Mouse (Mus musculus) kidney, postnatal 0 days (tissue): ENCODE results near the gene Amz2. TPM values are rescaled to one million over a fixed set of nuclear protein-coding genes. Genes with fewer than 3 reads are reported as not detected.
"Not testable (repeated sequence)": the region's sequence is repeated elsewhere in the genome, so short reads cannot be mapped to it uniquely, and the experiment has no call there.

Experiments used
- ATAC-seq: fragments of 200-750 bp; cut with Nextera tagmentation; replicated peaks from 2 replicates; pipeline ENCODE4 v1.8.0; 2017; ENCODE audit warnings: low read depth, moderate number of reproducible peaks, moderate TSS enrichment, moderate library complexity; ENCODE audit not compliant: low FRiP score
- DNase-seq: peaks from one replicate; pipeline ENCODE4 v3.0.0-alpha.2; 2016; ENCODE audit warnings: low spot score
- H3K27ac ChIP-seq: fragments of 300-500 bp; sonication (generic); 2 replicates; pipeline ENCODE4 v1.5.1; 2014; ENCODE audit warnings: mild to moderate bottlenecking
- H3K27me3 ChIP-seq: fragments of 300-500 bp; sonication (generic); 2 replicates; pipeline ENCODE4 v1.6.1; 2014; ENCODE audit warnings: low read length, mixed read lengths; ENCODE audit not compliant: insufficient read depth
- H3K36me3 ChIP-seq: fragments of 300-500 bp; sonication (generic); 2 replicates; pipeline ENCODE4 v1.6.1; 2014; ENCODE audit warnings: low read length, mixed read lengths; ENCODE audit not compliant: insufficient read depth
- H3K4me1 ChIP-seq: fragments of 300-500 bp; sonication (generic); replicated peaks from 2 replicates; pipeline ENCODE4 v1.6.1; 2014; ENCODE audit warnings: antibody characterized with exemption, low read length, mixed read lengths; ENCODE audit not compliant: insufficient read depth
- H3K4me2 ChIP-seq: fragments of 300-500 bp; sonication (generic); 2 replicates; pipeline ENCODE4 v1.6.1; 2014; ENCODE audit warnings: mild to moderate bottlenecking, low read length, moderate library complexity, mixed read lengths
- H3K4me3 ChIP-seq: fragments of 300-500 bp; sonication (generic); replicated peaks from 2 replicates; pipeline ENCODE4 v1.5.1; 2014; ENCODE audit warnings: low read depth, low read length
- H3K9ac ChIP-seq: fragments of 300-500 bp; sonication (generic); 2 replicates; pipeline ENCODE4 v1.6.1; 2014; ENCODE audit warnings: low read depth, low read length
- H3K9me3 ChIP-seq: fragments of 300-500 bp; sonication (generic); replicated peaks from 2 replicates; pipeline ENCODE4 v1.6.1; 2016; ENCODE audit warnings: low read length, inconsistent platforms, mixed read lengths
- CTCF ChIP-seq: IDR thresholded peaks from 2 replicates; pipeline ENCODE4 v1.5.1; 2016; ENCODE audit warnings: antibody characterized with exemption, low read depth, mild to moderate bottlenecking, moderate library complexity
- WGBS: fragments of 180-500 bp; shearing (Covaris S2); extraction: QIAGEN DNeasy Blood & Tissue Kit; methylation state at CpG from one replicate; pipeline ENCODE4 v1.1.7; 2014; 5-methylcytosine and 5-hydroxymethylcytosine counted together
- polyA plus RNA-seq: library from polyadenylated mRNA; unstranded; fragments of >200 nt; fragmentation: Nextera tagmentation; extraction: Ambion mirVana; gene quantifications from 2 replicates; pipeline ENCODE4 v1.2.1, GENCODE M21; 2015

Gene Amz2
- polyA plus RNA-seq, 1 experiment from 2014 or later: 30.4 TPM

DNA sequence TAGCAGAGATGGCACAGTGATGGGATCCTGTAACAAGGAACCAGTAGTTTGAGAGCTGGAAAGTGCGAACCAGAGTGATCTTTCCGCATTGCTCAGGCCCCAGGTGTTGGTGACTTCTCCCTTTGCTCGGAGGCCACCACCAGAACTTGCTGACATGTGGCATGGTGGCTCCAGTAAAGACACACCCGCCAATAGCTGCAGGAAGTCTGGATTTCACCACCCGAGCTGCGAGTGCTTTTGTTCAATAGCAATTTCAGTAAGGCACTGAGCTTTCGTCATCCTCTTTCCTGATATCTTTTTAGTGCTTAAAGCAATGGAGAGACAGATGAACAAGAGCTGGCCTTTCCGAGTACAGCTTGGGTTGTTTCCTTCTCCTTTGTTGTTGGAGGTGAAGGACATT, 54.7 kb downstream of the Amz2 start:
- Histone ChIP-seq H3K4me3 (no peak overlapping the region), H3K36me3 (no peaks in the 10 kb centered on the region), H3K4me1 (no peaks in the 10 kb centered on the region), H3K4me2 (no peak overlapping the region), H3K9me3 (no peaks in the 10 kb centered on the region), H3K9ac (no peak overlapping the region), H3K27me3 (no peaks in the 10 kb centered on the region), H3K27ac (no peak overlapping the region)
- ATAC-seq: no peak
- 80% methylated on average over 8 of the region's 8 CpGs for WGBS
- no peak for DNase-seq
- TF ChIP-seq CTCF: no peak

DNA sequence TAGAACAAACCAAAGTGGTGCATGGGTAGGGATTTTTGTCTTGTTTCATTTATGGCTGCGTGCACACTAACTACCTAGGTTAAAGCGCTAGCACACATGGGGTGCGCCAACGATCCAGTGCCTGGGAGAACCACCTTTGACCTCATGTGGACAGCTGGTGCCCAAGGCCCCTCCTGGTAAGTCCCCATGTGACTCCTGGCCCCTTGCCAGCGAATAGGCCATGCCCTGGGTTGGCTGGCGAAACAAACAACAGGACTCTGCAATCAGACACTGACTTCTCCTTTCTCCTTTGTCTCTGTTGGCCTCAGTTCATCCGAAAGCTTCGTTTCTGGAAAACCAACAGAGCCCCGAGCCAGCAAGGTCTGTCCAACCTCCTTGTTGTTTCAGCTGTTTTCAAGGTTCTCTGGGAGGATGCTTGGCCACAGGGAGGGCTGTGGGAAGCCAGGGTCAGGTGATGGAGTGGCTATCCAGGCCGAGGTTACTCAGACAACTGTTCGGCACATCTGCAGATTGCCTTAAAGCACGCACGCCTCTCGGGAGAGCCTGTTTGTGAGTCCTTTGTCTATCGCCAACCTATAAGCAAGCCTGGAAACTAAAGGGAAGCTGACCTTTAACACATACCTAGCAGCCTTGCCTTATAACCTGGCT, 59.8 kb downstream of the Amz2 start:
- no peaks in the 10 kb centered on the region for H3K36me3 ChIP-seq
- H3K4me3 ChIP-seq: no peak overlapping the region
- TF ChIP-seq CTCF: no peak
- no peak overlapping the region for H3K4me2 ChIP-seq
- no peaks in the 10 kb centered on the region for H3K9me3 ChIP-seq
- DNase-seq: peak; percentile 37
- ATAC-seq: no peak
- H3K4me1 ChIP-seq: no peaks in the 10 kb centered on the region
- 55% methylated on average over 15 of the region's 15 CpGs for WGBS
- no peaks in the 10 kb centered on the region for H3K27me3 ChIP-seq
- H3K27ac ChIP-seq: no peak overlapping the region
- no peak overlapping the region for H3K9ac ChIP-seq

DNA sequence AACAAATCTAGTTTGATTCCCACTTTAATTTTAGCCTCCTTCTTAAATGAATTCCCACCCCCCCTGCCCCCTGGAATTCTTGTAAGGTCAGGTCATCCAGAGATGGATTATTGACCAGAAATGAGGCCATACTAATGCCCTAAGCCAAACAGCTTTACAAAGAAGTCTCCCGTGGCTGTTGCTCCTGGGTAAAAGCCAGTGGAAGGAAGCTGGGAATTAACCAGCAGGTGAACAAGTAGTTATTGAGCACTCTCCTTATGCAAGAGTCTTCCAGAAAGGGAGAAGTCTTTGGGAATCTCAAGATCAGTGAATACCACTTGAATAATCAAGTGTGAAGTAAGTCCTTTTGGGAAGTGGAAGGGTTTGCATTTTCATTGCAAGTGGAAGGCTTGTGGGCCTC, 61.4 kb downstream of the Amz2 start:
- no peak overlapping the region for H3K4me3 ChIP-seq
- H3K4me2 ChIP-seq: no peak overlapping the region
- no peak overlapping the region for H3K27ac ChIP-seq
- no peaks in the 10 kb centered on the region for H3K27me3 ChIP-seq
- TF ChIP-seq CTCF: no peak
- ATAC-seq: no peak
- no peak for DNase-seq
- H3K36me3 ChIP-seq: no peaks in the 10 kb centered on the region
- H3K9ac ChIP-seq: no peak overlapping the region
- H3K9me3 ChIP-seq: no peaks in the 10 kb centered on the region
- no peaks in the 10 kb centered on the region for H3K4me1 ChIP-seq
- 48% methylated on average over 1 of the region's 1 CpGs for WGBS

DNA sequence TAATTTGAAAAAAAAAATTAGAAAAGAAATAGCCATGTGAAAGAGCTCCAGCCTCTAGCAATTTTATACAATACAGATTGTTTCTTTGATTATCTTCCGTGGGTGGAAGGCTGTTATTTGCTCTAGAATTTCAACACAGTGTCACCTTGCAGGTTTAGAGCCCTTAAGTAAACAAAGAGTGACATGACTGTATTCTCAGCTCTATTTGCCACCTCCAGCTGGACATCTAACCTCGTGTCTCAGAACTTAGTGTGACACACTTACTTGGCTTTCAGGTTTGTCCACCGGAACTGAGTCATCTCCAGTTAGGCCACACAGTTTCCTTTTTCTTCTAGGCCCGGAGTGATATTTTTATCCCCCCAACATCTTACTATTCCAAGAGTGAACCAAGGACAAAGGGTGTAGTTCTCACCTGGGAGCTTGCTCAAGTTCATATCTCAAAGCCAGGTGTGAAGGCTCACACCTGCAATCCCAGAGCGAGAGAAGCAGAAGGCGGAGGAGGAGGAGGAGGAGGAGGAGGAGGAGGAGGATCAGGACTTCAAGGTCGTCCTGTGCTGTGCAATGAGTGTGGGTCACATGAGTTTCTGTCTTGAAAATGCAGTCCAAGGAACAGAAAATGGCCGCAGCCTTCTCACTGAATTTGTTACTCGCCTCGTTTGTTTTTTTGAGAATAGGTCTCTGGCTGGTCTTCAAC, 62.4 kb downstream of the Amz2 start:
- ATAC-seq: no peak
- Histone ChIP-seq H3K36me3 (no peaks in the 10 kb centered on the region), H3K9ac (no peak overlapping the region), H3K4me2 (no peak overlapping the region), H3K4me3 (no peak overlapping the region), H3K27me3 (no peaks in the 10 kb centered on the region), H3K27ac (no peak overlapping the region), H3K4me1 (no peaks in the 10 kb centered on the region), H3K9me3 (no peaks in the 10 kb centered on the region)
- TF ChIP-seq CTCF: no peak
- 65% methylated on average over 10 of the region's 10 CpGs for WGBS
- DNase-seq: no peak

DNA sequence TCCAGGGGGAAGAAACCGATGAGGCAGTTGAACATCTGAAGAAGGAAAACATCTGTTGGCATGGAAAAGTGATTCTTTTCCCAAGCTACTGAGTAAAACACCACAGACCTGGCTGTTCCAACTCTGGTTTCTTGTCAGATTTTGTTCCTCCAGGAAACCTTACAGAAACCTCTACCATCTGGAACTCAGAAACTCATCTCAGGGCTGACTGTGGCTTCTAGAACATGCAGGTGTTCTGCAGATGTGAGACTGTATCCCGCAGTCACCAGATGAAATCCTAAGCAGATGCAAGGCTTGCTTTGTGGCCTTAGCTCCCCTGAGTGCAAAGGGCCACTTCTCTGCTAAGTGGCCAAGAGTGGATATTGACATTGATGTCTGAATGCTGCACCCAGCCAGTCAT, 64.0 kb downstream of the Amz2 start:
- Histone ChIP-seq H3K9me3 (no peaks in the 10 kb centered on the region), H3K4me1 (peaks cover 2% of the 10 kb centered on the region; the same call in 1 of the 2 replicates), H3K36me3 (no peaks in the 10 kb centered on the region), H3K27me3 (no peaks in the 10 kb centered on the region), H3K4me2 (no peak overlapping the region), H3K9ac (no peak overlapping the region), H3K4me3 (no peak overlapping the region), H3K27ac (no peak overlapping the region)
- ATAC-seq (no peak), DNase-seq (no peak)
- TF ChIP-seq CTCF: no peak
- 56% methylated on average over 2 of the region's 2 CpGs for WGBS

DNA sequence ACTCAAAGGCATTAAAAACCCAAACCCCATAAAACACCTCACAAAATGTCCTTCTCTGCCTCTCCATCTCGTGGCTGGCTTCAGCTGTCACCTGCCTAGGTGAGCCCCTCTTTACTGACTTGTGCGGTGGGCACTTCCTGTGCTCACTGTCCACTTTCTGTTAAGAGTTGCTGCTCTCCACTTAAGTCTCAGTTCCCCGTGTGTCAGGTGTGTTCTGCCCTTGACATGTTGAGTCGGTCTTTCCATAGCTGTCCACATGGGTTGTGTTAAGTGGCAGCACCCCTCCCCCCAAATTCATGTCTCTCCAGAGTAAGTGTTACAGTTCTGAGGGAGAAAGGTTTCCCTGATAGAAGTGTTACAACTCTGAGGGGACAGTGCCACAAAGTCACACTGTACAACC, 66.1 kb downstream of the Amz2 start:
- ATAC-seq (no peak), DNase-seq (no peak)
- WGBS: 77% methylated on average over 4 of the region's 4 CpGs
- Histone ChIP-seq H3K4me2 (no peak overlapping the region), H3K36me3 (no peaks in the 10 kb centered on the region), H3K4me3 (no peak overlapping the region), H3K9ac (no peak overlapping the region), H3K4me1 (peaks cover 19% of the 10 kb centered on the region), H3K9me3 (no peaks in the 10 kb centered on the region), H3K27ac (no peak overlapping the region), H3K27me3 (no peaks in the 10 kb centered on the region)
- TF ChIP-seq CTCF: no peak

DNA sequence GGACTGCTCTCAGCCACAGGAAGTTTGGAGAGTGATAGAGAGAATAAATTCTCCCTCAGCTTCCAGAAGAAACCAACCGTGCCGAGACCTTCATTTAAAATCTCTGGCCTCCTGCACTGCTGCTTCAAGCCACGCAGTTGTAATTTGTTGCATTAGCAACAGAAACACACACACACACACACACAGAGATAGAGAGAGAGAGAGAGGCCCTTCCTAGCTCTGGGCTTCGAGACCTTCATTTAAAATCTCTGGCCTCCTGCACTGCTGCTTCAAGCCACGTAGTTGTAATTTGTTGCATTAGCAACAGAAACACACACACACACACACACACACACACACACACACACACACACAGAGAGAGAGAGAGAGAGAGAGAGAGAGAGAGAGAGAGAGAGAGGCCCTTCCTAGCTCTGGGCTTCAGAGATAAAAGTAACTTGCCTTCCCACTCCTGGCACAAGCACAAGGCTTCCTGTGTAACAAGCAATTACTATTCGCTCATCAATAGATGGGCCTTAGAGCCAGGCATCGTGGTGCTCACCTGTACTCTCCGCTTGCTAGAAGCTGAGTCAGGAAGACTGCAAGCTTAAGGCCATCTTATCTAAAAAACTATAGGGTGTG, 67.2 kb downstream of the Amz2 start:
- ATAC-seq: not testable (repeated sequence)

More for the DNA sequence above, 67.2 kb downstream of the Amz2 start:
- peaks cover 24% of the 10 kb centered on the region for H3K4me1 ChIP-seq
- H3K27ac ChIP-seq, H3K9me3 ChIP-seq, H3K36me3 ChIP-seq, DNase-seq, H3K4me3 ChIP-seq, H3K27me3 ChIP-seq, H3K4me2 ChIP-seq, H3K9ac ChIP-seq: not testable (repeated sequence)
- WGBS: 53% methylated on average over 8 of the region's 8 CpGs
